Mouse (Mus musculus): ENCODE measurements at regions not wholly inside any gene's neighbourhood (a gene's known extent, or its start where the extent isn't known, plus 50 kb on each side); places are given as distances from the start of the nearest gene placed in this dataset.

DNA sequence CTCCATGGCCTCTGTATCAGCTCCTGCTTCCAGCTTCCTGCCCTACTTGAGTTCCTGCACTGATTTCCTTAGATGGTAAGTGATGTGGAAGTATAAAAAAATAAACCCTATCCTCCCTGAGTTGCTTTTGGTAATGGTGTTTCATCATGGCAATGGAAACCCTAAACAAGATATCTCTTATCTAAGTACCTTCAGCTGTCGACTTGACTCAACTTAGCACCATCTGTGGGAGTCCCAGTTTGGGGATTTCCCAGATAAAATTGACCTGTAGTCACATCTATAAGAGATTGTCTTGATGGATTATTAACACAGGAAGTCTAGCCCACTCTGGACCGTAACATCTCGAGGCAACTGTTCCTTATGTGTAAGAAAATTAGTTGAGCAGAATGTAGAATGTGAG is 570.2 kb upstream of the Gm10306 start:
- Histone ChIP-seq H3K27me3 (ENCODE audit: control insufficient read depth, insufficient read depth, low read length) (no peaks in the 10 kb centered on the region), H3K36me3 (ENCODE audit: control insufficient read depth, insufficient read depth, low read length) (no peaks in the 10 kb centered on the region), H3K9ac (ENCODE audit: low read depth, low read length) (no peak overlapping the region), H3K9me3 (replicated peaks; ENCODE audit: control insufficient read depth, low read length) (no peaks in the 10 kb centered on the region), H3K4me2 (no peak overlapping the region), H3K4me1 (ENCODE audit: control insufficient read depth, insufficient read depth, low read length) (no peaks in the 10 kb centered on the region), H3K4me3 (ENCODE audit: low read depth, low read length) (no peak overlapping the region), H3K27ac (ENCODE audit: low read depth, low read length) (no peak overlapping the region)
- no peak for ATAC-seq (replicated peaks; ENCODE audit: insufficient number of reproducible peaks, low FRiP score, low TSS enrichment)
- 54% methylated on average over 3 of the region's 3 CpGs for WGBS (ENCODE audit: insufficient replicate concordance)

GRCm38 (mm10) chr4:93990273-93990869 is 566.0 kb upstream of the Gm10306 start:
- Histone ChIP-seq H3K27ac (ENCODE audit: low read depth, low read length) (no peak overlapping the region), H3K9ac (ENCODE audit: low read depth, low read length) (no peak overlapping the region), H3K4me1 (ENCODE audit: control insufficient read depth, insufficient read depth, low read length) (no peaks in the 10 kb centered on the region), H3K4me3 (ENCODE audit: low read depth, low read length) (no peak overlapping the region), H3K27me3 (ENCODE audit: control insufficient read depth, insufficient read depth, low read length) (no peaks in the 10 kb centered on the region), H3K4me2 (no peak overlapping the region), H3K9me3 (replicated peaks; ENCODE audit: control insufficient read depth, low read length) (no peaks in the 10 kb centered on the region), H3K36me3 (ENCODE audit: control insufficient read depth, insufficient read depth, low read length) (no peaks in the 10 kb centered on the region)
- WGBS (ENCODE audit: insufficient replicate concordance), result 65% methylated on average over 7 of the region's 7 CpGs
- no peak for ATAC-seq (replicated peaks; ENCODE audit: insufficient number of reproducible peaks, low FRiP score, low TSS enrichment)

GRCm38 (mm10) chr4:94005818-94006217 is 550.5 kb upstream of the Gm10306 start:
- H3K4me2 ChIP-seq, result no peak overlapping the region
- no peak overlapping the region for H3K9ac ChIP-seq (ENCODE audit: low read depth, low read length)
- WGBS (ENCODE audit: insufficient replicate concordance), result 53% methylated on average over 1 of the region's 1 CpGs
- no peak overlapping the region for H3K4me3 ChIP-seq (ENCODE audit: low read depth, low read length)
- H3K27me3 ChIP-seq (ENCODE audit: control insufficient read depth, insufficient read depth, low read length), result no peaks in the 10 kb centered on the region
- no peak for ATAC-seq (replicated peaks; ENCODE audit: insufficient number of reproducible peaks, low FRiP score, low TSS enrichment)
- H3K9me3 ChIP-seq (replicated peaks; ENCODE audit: control insufficient read depth, low read length), result no peaks in the 10 kb centered on the region
- H3K27ac ChIP-seq (ENCODE audit: low read depth, low read length), result no peak overlapping the region
- no peaks in the 10 kb centered on the region for H3K4me1 ChIP-seq (ENCODE audit: control insufficient read depth, insufficient read depth, low read length)
- H3K36me3 ChIP-seq (ENCODE audit: control insufficient read depth, insufficient read depth, low read length), result no peaks in the 10 kb centered on the region

DNA sequence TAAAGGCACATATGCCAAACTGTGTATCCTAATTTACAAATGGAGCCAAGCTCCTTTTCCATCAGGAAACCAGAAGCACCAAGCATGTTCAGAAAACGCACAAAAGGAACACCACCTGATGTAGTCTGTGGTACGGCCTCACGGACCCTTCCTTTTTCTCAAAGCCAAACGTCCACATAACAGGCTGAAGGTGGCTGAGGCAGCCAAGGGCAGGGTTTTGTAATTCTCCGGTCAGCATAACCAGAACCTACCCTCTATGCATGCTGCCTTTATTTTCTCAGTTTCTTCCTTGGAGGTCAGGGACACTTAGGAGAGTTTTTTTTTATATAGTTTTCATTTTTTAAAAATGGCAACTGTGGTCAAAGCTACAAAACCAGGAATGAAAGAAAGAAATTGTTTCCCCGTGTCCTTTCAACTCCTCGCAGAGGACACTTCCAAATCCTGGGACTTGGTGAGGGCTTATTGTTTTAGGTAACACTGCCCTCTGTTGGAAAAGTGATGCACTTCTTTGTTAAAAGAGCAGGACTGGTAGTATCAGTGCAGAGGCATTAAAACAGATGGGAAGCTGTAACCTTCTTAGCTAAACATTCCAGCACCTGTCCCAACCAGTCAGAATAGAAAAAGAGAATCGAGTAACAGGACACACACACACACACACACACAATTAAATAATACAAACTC is 549.1 kb upstream of the Gm10306 start:
- no peak overlapping the region for H3K4me2 ChIP-seq
- no peak overlapping the region for H3K9ac ChIP-seq (ENCODE audit: low read depth, low read length)
- no peaks in the 10 kb centered on the region for H3K4me1 ChIP-seq (ENCODE audit: control insufficient read depth, insufficient read depth, low read length)
- H3K9me3 ChIP-seq (replicated peaks; ENCODE audit: control insufficient read depth, low read length), result no peaks in the 10 kb centered on the region
- 55% methylated on average over 8 of the region's 8 CpGs for whole genome bisulfite sequencing (ENCODE audit: insufficient replicate concordance)
- H3K27me3 ChIP-seq (ENCODE audit: control insufficient read depth, insufficient read depth, low read length), result no peaks in the 10 kb centered on the region
- H3K4me3 ChIP-seq (ENCODE audit: low read depth, low read length), result no peak overlapping the region
- H3K36me3 ChIP-seq (ENCODE audit: control insufficient read depth, insufficient read depth, low read length), result no peaks in the 10 kb centered on the region
- H3K27ac ChIP-seq (ENCODE audit: low read depth, low read length), result no peak overlapping the region
- peak; percentile 46; the same call in 1 of the 2 replicates for ATAC-seq (replicated peaks; ENCODE audit: insufficient number of reproducible peaks, low FRiP score, low TSS enrichment)

DNA sequence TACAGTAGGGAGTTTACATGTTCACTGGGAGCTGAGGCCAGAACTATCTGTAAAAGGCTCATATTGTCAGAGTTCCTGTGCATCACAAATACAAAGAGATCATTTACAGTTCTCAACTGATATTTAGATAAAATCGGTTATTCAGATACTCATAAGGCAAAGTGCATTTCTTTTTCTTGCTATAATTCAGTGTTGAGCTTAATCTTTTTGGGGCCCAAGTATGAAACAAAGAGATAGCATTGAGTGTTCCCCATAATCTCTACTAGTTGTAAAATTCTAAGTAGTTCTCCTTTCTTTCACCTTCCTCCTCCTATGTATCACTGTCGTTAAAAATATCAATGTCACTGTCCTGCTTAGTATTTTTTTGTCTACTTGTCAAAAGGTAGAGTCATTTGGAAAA is 540.6 kb upstream of the Gm10306 start:
- no peaks in the 10 kb centered on the region for H3K36me3 ChIP-seq (ENCODE audit: control insufficient read depth, insufficient read depth, low read length)
- H3K27me3 ChIP-seq (ENCODE audit: control insufficient read depth, insufficient read depth, low read length), result no peaks in the 10 kb centered on the region
- H3K4me3 ChIP-seq (ENCODE audit: low read depth, low read length), result no peak overlapping the region
- no peak overlapping the region for H3K9ac ChIP-seq (ENCODE audit: low read depth, low read length)
- no peak for ATAC-seq (replicated peaks; ENCODE audit: insufficient number of reproducible peaks, low FRiP score, low TSS enrichment)
- no peaks in the 10 kb centered on the region for H3K4me1 ChIP-seq (ENCODE audit: control insufficient read depth, insufficient read depth, low read length)
- 80% methylated on average over 2 of the region's 2 CpGs for WGBS (ENCODE audit: insufficient replicate concordance)
- no peaks in the 10 kb centered on the region for H3K9me3 ChIP-seq (replicated peaks; ENCODE audit: control insufficient read depth, low read length)
- no peak overlapping the region for H3K27ac ChIP-seq (ENCODE audit: low read depth, low read length)
- H3K4me2 ChIP-seq, result no peak overlapping the region

- Histone ChIP-seq H3K27me3 (ENCODE audit: control insufficient read depth, insufficient read depth, low read length) (no peaks in the 10 kb centered on the region), H3K9ac (ENCODE audit: low read depth, low read length) (no peak overlapping the region), H3K9me3 (replicated peaks; ENCODE audit: control insufficient read depth, low read length) (no peaks in the 10 kb centered on the region), H3K36me3 (ENCODE audit: control insufficient read depth, insufficient read depth, low read length) (no peaks in the 10 kb centered on the region), H3K4me2 (no peak overlapping the region), H3K4me1 (ENCODE audit: control insufficient read depth, insufficient read depth, low read length) (no peaks in the 10 kb centered on the region), H3K4me3 (ENCODE audit: low read depth, low read length) (no peak overlapping the region), H3K27ac (ENCODE audit: low read depth, low read length) (no peak overlapping the region)
- WGBS (ENCODE audit: insufficient replicate concordance), result 65% methylated on average over 3 of the region's 3 CpGs
- no peak for ATAC-seq (replicated peaks; ENCODE audit: insufficient number of reproducible peaks, low FRiP score, low TSS enrichment)
Measured at GRCm38 (mm10) chr4:94017702-94018101, 538.6 kb upstream of the Gm10306 start.

GRCm38 (mm10) chr4:94049629-94050310 is 506.6 kb upstream of the Gm10306 start:
- H3K27me3 ChIP-seq (ENCODE audit: control insufficient read depth, insufficient read depth, low read length), result no peaks in the 10 kb centered on the region
- no peaks in the 10 kb centered on the region for H3K36me3 ChIP-seq (ENCODE audit: control insufficient read depth, insufficient read depth, low read length)
- H3K4me1 ChIP-seq (ENCODE audit: control insufficient read depth, insufficient read depth, low read length), result no peaks in the 10 kb centered on the region
- H3K9ac ChIP-seq (ENCODE audit: low read depth, low read length), result no peak overlapping the region
- 67% methylated on average over 5 of the region's 5 CpGs for WGBS (ENCODE audit: insufficient replicate concordance)
- no peak overlapping the region for H3K4me3 ChIP-seq (ENCODE audit: low read depth, low read length)
- H3K4me2 ChIP-seq, result no peak overlapping the region
- H3K27ac ChIP-seq (ENCODE audit: low read depth, low read length), result no peak overlapping the region
- H3K9me3 ChIP-seq (replicated peaks; ENCODE audit: control insufficient read depth, low read length), result no peaks in the 10 kb centered on the region
- ATAC-seq (replicated peaks; ENCODE audit: insufficient number of reproducible peaks, low FRiP score, low TSS enrichment), result no peak

DNA sequence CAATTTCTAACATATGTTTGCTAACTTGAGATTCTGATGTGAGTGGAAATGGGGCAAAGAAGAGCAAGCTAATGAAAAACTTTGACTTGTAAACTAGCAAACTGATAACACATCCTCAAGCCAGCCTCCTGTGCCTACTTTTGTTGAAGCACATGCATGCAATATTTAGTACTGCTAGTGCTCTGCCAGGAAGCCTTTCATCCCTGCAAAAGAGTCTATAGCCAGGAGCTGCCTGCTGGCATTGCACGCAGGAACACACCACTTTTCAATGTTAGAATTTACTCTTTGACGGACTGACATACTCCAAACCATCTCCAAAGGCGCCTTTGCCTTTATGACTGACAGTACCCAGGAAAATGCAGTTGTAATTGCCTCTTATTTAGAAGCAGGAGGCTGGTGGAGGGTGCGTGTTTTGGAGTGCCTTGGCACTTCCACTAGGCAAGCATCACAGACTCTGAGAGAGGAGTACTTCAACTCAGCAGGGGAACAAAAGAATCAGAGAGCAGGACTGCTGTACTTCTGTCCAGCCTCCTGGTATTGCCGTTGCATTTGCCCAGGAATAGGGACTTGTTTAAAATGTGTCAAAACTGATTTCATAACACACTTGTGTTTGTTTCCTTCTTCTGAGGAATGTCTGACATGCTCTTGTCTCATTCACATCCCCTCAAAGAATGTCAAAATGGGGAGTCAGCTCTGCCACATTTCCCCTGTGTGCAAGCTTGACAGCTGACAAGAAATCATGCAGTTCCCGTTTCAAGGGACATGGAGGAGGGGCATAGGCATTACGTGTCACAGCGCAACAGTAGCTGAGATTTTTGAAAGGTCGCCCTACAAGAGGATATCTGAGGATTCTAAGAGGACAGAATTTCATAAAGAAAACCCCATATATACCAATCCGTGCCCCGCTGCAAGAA is 503.8 kb upstream of the Gm10306 start:
- Histone ChIP-seq H3K27ac (ENCODE audit: low read depth, low read length) (no peak overlapping the region), H3K4me1 (ENCODE audit: control insufficient read depth, insufficient read depth, low read length) (no peaks in the 10 kb centered on the region), H3K4me2 (no peak overlapping the region), H3K36me3 (ENCODE audit: control insufficient read depth, insufficient read depth, low read length) (no peaks in the 10 kb centered on the region), H3K27me3 (ENCODE audit: control insufficient read depth, insufficient read depth, low read length) (no peaks in the 10 kb centered on the region), H3K9ac (ENCODE audit: low read depth, low read length) (no peak overlapping the region), H3K4me3 (ENCODE audit: low read depth, low read length) (no peak overlapping the region), H3K9me3 (replicated peaks; ENCODE audit: control insufficient read depth, low read length) (no peaks in the 10 kb centered on the region)
- WGBS (ENCODE audit: insufficient replicate concordance), result 70% methylated on average over 11 of the region's 11 CpGs
- no peak for ATAC-seq (replicated peaks; ENCODE audit: insufficient number of reproducible peaks, low FRiP score, low TSS enrichment)

All from heart, embryonic 11.5 days (tissue).